Mouse (Mus musculus) heart, embryonic 11.5 days (tissue): ENCODE measurements around the gene Hdhd3. TPM values are rescaled to one million over a fixed set of nuclear protein-coding genes. Genes with fewer than 3 reads are reported as not detected.
A peak's percentile ranks its signal among the peaks of the same experiment; 100 is the strongest.

Source experiments
- ATAC-seq: fragments of 200-750 bp; cut with Nextera tagmentation; replicated peaks from 2 replicates; pipeline ENCODE4 v1.8.0; 2017; ENCODE audit warnings: moderate library complexity; ENCODE audit not compliant: insufficient number of reproducible peaks, low FRiP score, low TSS enrichment
- H3K27ac ChIP-seq: fragments of 300-500 bp; sonication (generic); 2 replicates; pipeline ENCODE4 v1.5.1; 2014; ENCODE audit warnings: mild to moderate bottlenecking, low read depth, low read length
- H3K27me3 ChIP-seq: fragments of 300-500 bp; sonication (generic); 2 replicates; pipeline ENCODE4 v1.6.1; 2014; ENCODE audit warnings: mild to moderate bottlenecking, low read length, mixed read lengths; ENCODE audit not compliant: control insufficient read depth, insufficient read depth
- H3K36me3 ChIP-seq: fragments of 300-500 bp; sonication (generic); 2 replicates; pipeline ENCODE4 v1.6.1; 2014; ENCODE audit warnings: mild to moderate bottlenecking, low read length, moderate library complexity, mixed read lengths; ENCODE audit not compliant: control insufficient read depth, insufficient read depth
- H3K4me1 ChIP-seq: fragments of 300-500 bp; sonication (generic); 2 replicates; pipeline ENCODE4 v1.6.1; 2014; ENCODE audit warnings: low read length; ENCODE audit not compliant: control insufficient read depth, insufficient read depth
- H3K4me2 ChIP-seq: fragments of 300-500 bp; sonication (generic); 2 replicates; pipeline ENCODE4 v1.6.1; 2014; ENCODE audit warnings: mild to moderate bottlenecking, moderate library complexity
- H3K4me3 ChIP-seq: fragments of 300-500 bp; sonication (generic); 2 replicates; pipeline ENCODE4 v1.5.1; 2014; ENCODE audit warnings: low read depth, low read length
- H3K9ac ChIP-seq: fragments of 300-500 bp; sonication (generic); 2 replicates; pipeline ENCODE4 v1.6.1; 2014; ENCODE audit warnings: mild to moderate bottlenecking, low read depth, low read length, moderate library complexity
- H3K9me3 ChIP-seq: fragments of 300-500 bp; sonication (generic); replicated peaks from 2 replicates; pipeline ENCODE4 v1.6.1; 2016; ENCODE audit warnings: low read length; ENCODE audit not compliant: control insufficient read depth
- WGBS: fragments of 180-500 bp; shearing (Covaris S2); extraction: QIAGEN DNeasy Blood & Tissue Kit; methylation state at CpG from one replicate; pipeline ENCODE4 v1.1.7; 2014; ENCODE audit not compliant: insufficient replicate concordance; 5-methylcytosine and 5-hydroxymethylcytosine counted together
- polyA plus RNA-seq: library from polyadenylated mRNA; unstranded; fragments of >200 nt; fragmentation: Nextera tagmentation; extraction: Ambion mirVana; gene quantifications from 2 replicates; pipeline ENCODE4 v1.2.1, GENCODE M21; 2014

Hdhd3 gene
- polyA plus RNA-seq, 1 experiment from 2014 or later = 6.7 TPM

- WGBS = 73% methylated on average over 1 of the region's 1 CpGs
- ATAC-seq = peak; percentile 73
- Histone ChIP-seq H3K27me3 (no peaks in the 10 kb centered on the region), H3K9ac (peak overlapping the region; percentile 59), H3K9me3 (no peaks in the 10 kb centered on the region), H3K36me3 (peaks cover 14% of the 10 kb centered on the region), H3K4me2 (peak overlapping the region; percentile 68), H3K4me3 (peak overlapping the region; percentile 32), H3K4me1 (peaks cover 29% of the 10 kb centered on the region), H3K27ac (peak overlapping the region; percentile 86)
These were observed 13.3 kb upstream of the Hdhd3 start for GRCm38 (mm10) chr4:62516579-62516978.

GRCm38 (mm10) chr4:62516079-62516478 is 12.8 kb upstream of the Hdhd3 start:
- Histone ChIP-seq H3K36me3 (peaks cover 17% of the 10 kb centered on the region), H3K4me2 (peak overlapping the region; percentile 68), H3K9me3 (no peaks in the 10 kb centered on the region), H3K27ac (peak overlapping the region; percentile 86), H3K9ac (peak overlapping the region; percentile 59), H3K4me1 (peaks cover 29% of the 10 kb centered on the region), H3K27me3 (no peaks in the 10 kb centered on the region), H3K4me3 (peak overlapping the region; percentile 32)
- peak; percentile 33 for ATAC-seq
- WGBS = 24% methylated on average over 2 of the region's 2 CpGs

- Histone ChIP-seq H3K4me3 (peak overlapping the region; percentile 32), H3K27ac (peak overlapping the region; percentile 86), H3K9ac (peak overlapping the region; percentile 59), H3K27me3 (no peaks in the 10 kb centered on the region), H3K4me2 (peak overlapping the region; percentile 68), H3K36me3 (peaks cover 23% of the 10 kb centered on the region), H3K4me1 (peaks cover 29% of the 10 kb centered on the region), H3K9me3 (no peaks in the 10 kb centered on the region)
- ATAC-seq = no peak
- WGBS = 40% methylated on average over 3 of the region's 3 CpGs
These were observed 12.2 kb upstream of the Hdhd3 start for GRCm38 (mm10) chr4:62515490-62515889.

DNA sequence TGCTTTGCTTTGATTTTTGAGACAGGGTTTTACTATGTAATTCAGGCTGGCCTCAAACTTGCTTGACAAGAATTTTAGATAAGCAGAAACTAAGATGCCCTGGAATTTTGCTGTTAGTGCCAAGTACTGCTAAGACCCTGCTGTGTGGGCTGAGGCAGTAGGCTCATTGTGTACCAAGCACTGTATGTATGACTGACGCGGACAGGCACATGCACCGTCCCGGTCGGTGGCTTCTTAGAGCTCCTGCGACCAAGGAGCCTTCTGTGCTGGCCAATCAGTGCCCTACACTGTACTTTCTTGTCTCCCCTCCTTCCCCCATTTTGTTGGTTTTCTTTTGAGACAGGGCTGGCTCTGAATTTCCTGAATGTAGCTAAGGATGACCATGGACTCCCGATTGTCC is 11.7 kb upstream of the Hdhd3 start:
- Histone ChIP-seq H3K4me3 (peak overlapping the region; percentile 32), H3K36me3 (peaks cover 28% of the 10 kb centered on the region), H3K9ac (peak overlapping the region; percentile 43; the same call in 1 of the 2 replicates), H3K27me3 (no peaks in the 10 kb centered on the region), H3K27ac (peak overlapping the region; percentile 86), H3K9me3 (no peaks in the 10 kb centered on the region), H3K4me1 (peaks cover 27% of the 10 kb centered on the region), H3K4me2 (peak overlapping the region; percentile 68)
- no peak for ATAC-seq
- 76% methylated on average over 7 of the region's 7 CpGs for WGBS

DNA sequence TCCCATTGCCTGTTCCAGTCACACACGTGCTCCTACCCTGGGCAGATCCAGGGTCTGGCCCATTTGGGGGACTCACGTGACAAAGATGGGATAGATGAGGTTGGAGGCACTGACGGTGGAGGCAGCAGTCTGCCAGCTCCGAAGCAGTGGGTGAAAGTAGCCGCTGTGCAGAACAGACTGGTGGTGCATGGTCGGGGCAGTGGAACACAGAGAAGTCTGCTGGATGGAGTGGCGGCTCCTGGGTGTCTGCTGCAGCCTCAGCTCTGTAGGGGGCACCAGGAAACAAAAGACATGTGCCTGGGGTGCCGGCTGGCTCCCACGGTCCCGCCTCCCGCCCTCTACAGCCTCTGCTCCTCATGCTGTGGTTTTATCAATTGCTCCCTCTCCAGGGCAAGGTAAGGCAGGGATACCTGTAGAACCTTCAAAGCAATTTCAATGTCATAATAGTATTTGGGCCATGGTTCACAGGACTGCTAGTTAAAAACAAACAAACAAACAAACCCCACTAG is 10.8 kb upstream of the Hdhd3 start:
- no peaks in the 10 kb centered on the region for H3K27me3 ChIP-seq
- 0 out of 2 replicates have a peak overlapping the region, but pooled peaks have one; percentile 10 for H3K27ac ChIP-seq
- no peak overlapping the region for H3K9ac ChIP-seq
- 0 out of 2 replicates have a peak overlapping the region, but pooled peaks have one; percentile 5 for H3K4me3 ChIP-seq
- peaks cover 37% of the 10 kb centered on the region for H3K36me3 ChIP-seq
- peak overlapping the region; percentile 14; the same call in 1 of the 2 replicates for H3K4me2 ChIP-seq
- H3K9me3 ChIP-seq = no peaks in the 10 kb centered on the region
- ATAC-seq = no peak
- 50% methylated on average over 11 of the region's 11 CpGs for whole genome bisulfite sequencing
- H3K4me1 ChIP-seq = peaks cover 27% of the 10 kb centered on the region

DNA sequence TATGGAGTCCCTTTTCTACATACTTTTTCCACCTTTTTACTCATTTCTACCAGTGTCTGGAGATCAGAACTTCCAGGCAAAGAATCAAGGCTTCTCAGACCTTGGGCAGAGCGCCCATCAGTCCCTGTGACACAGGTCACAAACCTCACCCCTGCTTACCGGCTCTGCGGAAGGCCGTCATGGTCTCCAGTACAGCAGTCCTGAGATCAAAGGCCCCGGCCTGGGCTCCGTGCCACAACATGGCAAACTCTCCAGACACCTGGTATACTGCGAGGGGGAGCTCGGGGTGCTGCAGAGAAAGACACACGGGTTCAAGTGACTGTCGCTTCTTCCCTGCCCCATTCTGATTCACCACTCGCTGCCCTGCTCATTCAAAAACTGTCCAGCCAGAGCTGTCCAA is 6.7 kb upstream of the Hdhd3 start:
- no peak overlapping the region for H3K27ac ChIP-seq
- WGBS = 91% methylated on average over 11 of the region's 11 CpGs
- H3K4me2 ChIP-seq = no peak overlapping the region
- ATAC-seq = no peak
- H3K27me3 ChIP-seq = no peaks in the 10 kb centered on the region
- no peaks in the 10 kb centered on the region; the same call in 1 of the 2 replicates for H3K4me1 ChIP-seq
- H3K9me3 ChIP-seq = no peaks in the 10 kb centered on the region
- H3K36me3 ChIP-seq = peaks cover 47% of the 10 kb centered on the region
- H3K4me3 ChIP-seq = no peak overlapping the region
- H3K9ac ChIP-seq = no peak overlapping the region

GRCm38 (mm10) chr4:62508839-62509238 is 5.6 kb upstream of the Hdhd3 start:
- ATAC-seq = no peak
- Histone ChIP-seq H3K4me3 (no peak overlapping the region), H3K4me2 (no peak overlapping the region), H3K36me3 (peaks cover 47% of the 10 kb centered on the region), H3K27ac (no peak overlapping the region), H3K4me1 (no peaks in the 10 kb centered on the region), H3K27me3 (no peaks in the 10 kb centered on the region), H3K9ac (no peak overlapping the region), H3K9me3 (no peaks in the 10 kb centered on the region)
- WGBS = 91% methylated on average over 5 of the region's 5 CpGs

DNA sequence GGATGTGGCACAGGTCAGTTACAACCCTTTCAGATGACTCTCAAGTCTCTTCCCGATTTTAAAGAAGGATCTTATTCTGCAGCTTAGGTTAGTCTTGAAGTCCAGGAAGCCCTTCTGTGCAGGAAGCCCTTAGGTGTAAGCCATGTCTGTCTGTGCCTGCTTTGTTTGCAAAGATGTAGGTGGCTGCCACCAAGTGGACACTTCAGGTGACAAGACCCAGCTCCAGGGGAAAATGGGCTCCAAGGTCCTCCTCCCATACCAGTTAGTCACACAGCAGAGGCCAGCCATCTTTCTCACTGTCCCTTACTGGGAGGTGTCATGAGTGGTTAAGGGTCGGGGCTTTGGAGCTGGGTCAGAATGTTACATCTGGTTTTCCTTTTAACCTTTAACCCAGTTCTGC is 3.5 kb upstream of the Hdhd3 start:
- H3K4me3 ChIP-seq = no peak overlapping the region
- no peak for ATAC-seq
- WGBS = 57% methylated on average over 2 of the region's 2 CpGs

DNA sequence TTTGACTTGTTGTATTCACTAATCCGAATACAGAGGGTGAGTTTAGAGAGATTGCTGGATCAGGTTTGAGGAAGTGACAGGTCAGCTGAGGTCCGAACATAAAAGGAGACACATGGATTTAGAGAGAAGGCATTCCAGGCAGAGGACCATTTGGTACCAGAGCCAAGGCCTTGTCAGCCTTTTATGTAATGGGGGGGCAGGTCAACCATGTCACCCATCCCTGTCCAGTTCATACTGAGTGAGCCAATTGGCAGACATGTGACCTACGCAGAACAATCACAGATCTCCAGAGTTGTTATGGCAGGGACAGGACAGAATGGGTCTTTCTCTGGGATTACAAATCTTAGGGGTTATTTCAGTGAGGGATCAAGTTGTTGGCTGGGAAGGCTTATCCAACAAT is 2.7 kb upstream of the Hdhd3 start:
- Histone ChIP-seq H3K9me3 (no peaks in the 10 kb centered on the region), H3K4me3 (no peak overlapping the region), H3K27ac (no peak overlapping the region), H3K36me3 (peaks cover 29% of the 10 kb centered on the region), H3K27me3 (no peaks in the 10 kb centered on the region), H3K9ac (no peak overlapping the region), H3K4me2 (no peak overlapping the region), H3K4me1 (peaks cover 4% of the 10 kb centered on the region; the same call in 1 of the 2 replicates)
- no peak for ATAC-seq
- WGBS = 79% methylated on average over 3 of the region's 3 CpGs

More for the DNA sequence above, 3.5 kb upstream of the Hdhd3 start:
- Histone ChIP-seq H3K4me2 (no peak overlapping the region), H3K27me3 (no peaks in the 10 kb centered on the region), H3K36me3 (peaks cover 35% of the 10 kb centered on the region), H3K4me1 (no peaks in the 10 kb centered on the region), H3K27ac (no peak overlapping the region), H3K9me3 (no peaks in the 10 kb centered on the region), H3K9ac (no peak overlapping the region)
